Mouse (Mus musculus) thymus, adult 2 months (tissue): ENCODE measurements around the gene Slc39a3. TPM values are rescaled to one million over a fixed set of nuclear protein-coding genes. Genes with fewer than 3 reads are reported as not detected.
"Not testable (repeated sequence)": the region's sequence is repeated elsewhere in the genome, so short reads cannot be mapped to it uniquely, and the experiment has no call there.

Experiments
- DNase-seq: peaks from one replicate; pipeline ENCODE4 v3.0.0; 2021
- H3K27ac ChIP-seq: fragments of 200-500 bp; 2 replicates; pipeline ENCODE4 v1.5.1; 2012; ENCODE audit warnings: low read length, control low read depth; ENCODE audit not compliant: control insufficient read depth, insufficient read depth
- H3K27me3 ChIP-seq: fragments of 200-500 bp; 2 replicates; pipeline ENCODE4 v1.6.1; 2012; ENCODE audit warnings: mild to moderate bottlenecking, low read length, moderate library complexity, mixed read lengths; ENCODE audit not compliant: control insufficient read depth, insufficient read depth
- H3K36me3 ChIP-seq: fragments of 200-500 bp; 2 replicates; pipeline ENCODE4 v1.6.1; 2012; ENCODE audit warnings: mild to moderate bottlenecking, low read length, moderate library complexity; ENCODE audit not compliant: control insufficient read depth, insufficient read depth
- H3K4me1 ChIP-seq: fragments of 200-500 bp; replicated peaks from 2 replicates; pipeline ENCODE4 v1.6.1; 2012; ENCODE audit warnings: low read length; ENCODE audit not compliant: control insufficient read depth, insufficient read depth
- H3K4me3 ChIP-seq: fragments of 200-500 bp; 2 replicates; pipeline ENCODE4 v1.5.1; 2012; ENCODE audit warnings: mild to moderate bottlenecking, low read length, control low read depth, moderate library complexity; ENCODE audit not compliant: control insufficient read depth, insufficient read depth
- CTCF ChIP-seq: fragments of 200-500 bp; IDR thresholded peaks from 2 replicates; pipeline ENCODE4 v1.5.1; 2012; ENCODE audit warnings: mild to moderate bottlenecking, control low read depth, low read length, moderate library complexity, borderline replicate concordance; ENCODE audit not compliant: control insufficient read depth, poor library complexity, insufficient read depth; ENCODE audit errors: extremely low read depth
- POLR2A ChIP-seq: fragments of 200-500 bp; IDR thresholded peaks from 2 replicates; pipeline ENCODE4 v1.6.1; 2012; ENCODE audit warnings: mild to moderate bottlenecking, low read length, control low read depth, moderate library complexity; ENCODE audit not compliant: control insufficient read depth, poor library complexity, insufficient read depth; ENCODE audit errors: extremely low read depth
- WGBS: fragments of 180-500 bp; shearing (Covaris S2); methylation state at CpG from one replicate; pipeline ENCODE4 v1.1.7; 2018; 5-methylcytosine and 5-hydroxymethylcytosine counted together
- polyA plus RNA-seq: library from polyadenylated mRNA; depleted of rRNA; stranded (reverse); fragments of >200 nt; gene quantifications from 2 replicates; pipeline ENCODE4 v1.2.3, GENCODE M21; 2012

The Slc39a3 gene
- polyA plus RNA-seq, 1 experiment = 52.7 TPM

DNA sequence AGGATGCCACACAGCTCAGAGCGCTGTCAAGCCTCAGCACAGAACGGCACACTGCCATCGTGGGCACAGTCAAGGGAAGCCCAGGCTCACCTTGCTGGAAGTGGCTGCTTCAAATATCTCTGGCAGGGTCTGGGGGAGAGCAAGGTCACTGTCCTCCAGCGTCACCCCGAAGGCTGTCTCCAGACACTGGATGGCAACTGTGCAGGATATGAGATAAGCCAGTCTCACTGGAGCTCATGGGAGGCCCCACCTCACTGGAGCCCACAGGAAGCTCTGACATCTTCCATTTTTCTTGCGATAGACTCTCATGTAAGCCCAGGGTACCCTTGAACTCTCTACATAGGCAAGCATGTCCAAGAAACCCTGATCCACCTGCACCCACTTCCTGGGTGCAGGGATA is 13.9 kb upstream of the Slc39a3 start:
- TF ChIP-seq CTCF (no peak), POLR2A (no peak)
- Histone ChIP-seq H3K4me1 (peaks cover 7% of the 10 kb centered on the region), H3K27ac (no peak overlapping the region), H3K4me3 (no peak overlapping the region), H3K36me3 (peaks cover 39% of the 10 kb centered on the region), H3K27me3 (no peaks in the 10 kb centered on the region)
- WGBS = 97% methylated on average over 6 of the region's 6 CpGs
- no peak for DNase-seq

DNA sequence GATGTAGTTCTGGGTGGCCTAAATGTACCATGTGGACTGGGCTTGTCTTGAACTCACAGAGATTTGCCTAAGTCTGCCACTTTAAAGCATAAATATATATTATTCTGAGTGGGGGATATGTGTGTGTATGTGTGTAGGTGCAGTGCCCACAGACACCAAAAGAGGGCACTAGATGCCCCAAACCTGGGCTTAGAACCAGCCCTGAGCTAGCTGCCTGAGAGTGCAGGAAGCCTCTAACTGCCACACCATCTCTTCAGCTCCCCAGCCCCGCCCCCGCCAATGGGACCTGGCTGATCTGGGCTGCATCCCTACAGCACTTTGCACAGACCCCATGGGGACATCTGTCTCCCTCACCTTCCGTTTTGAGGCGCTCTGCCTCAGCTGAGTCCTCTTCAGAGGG is 13.4 kb upstream of the Slc39a3 start:
- Histone ChIP-seq H3K36me3 (peaks cover 44% of the 10 kb centered on the region), H3K4me1 (peaks cover 2% of the 10 kb centered on the region; the same call in 1 of the 2 replicates), H3K27me3 (no peaks in the 10 kb centered on the region), H3K27ac (no peak overlapping the region), H3K4me3 (no peak overlapping the region)
- DNase-seq = peak; percentile 39
- WGBS = 83% methylated on average over 4 of the region's 4 CpGs
- TF ChIP-seq POLR2A (no peak), CTCF (peak; percentile 9; the same call in 1 of the 2 replicates)

DNA sequence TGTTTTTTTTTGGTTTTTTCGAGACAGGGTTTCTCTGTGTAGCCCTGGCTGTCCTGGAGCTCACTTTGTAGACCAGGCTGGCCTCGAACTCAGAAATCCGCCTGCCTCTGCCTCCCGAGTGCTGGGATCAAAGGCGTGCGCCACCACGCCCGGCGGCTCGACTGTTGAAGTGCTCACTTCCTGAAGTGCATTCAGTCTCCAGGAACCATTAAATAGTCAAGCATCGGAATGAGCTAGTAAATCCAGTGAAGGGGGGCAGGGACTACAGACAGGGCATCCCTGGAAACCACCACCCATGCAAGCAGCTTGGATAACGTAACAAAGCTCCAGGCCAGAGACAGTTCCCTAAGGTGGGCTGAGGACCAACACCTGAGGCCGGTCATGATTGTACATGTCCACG is 8.0 kb upstream of the Slc39a3 start:
- WGBS = 94% methylated on average over 14 of the region's 14 CpGs
- peaks cover 40% of the 10 kb centered on the region for H3K36me3 ChIP-seq
- H3K27me3 ChIP-seq, H3K27ac ChIP-seq, DNase-seq, H3K4me3 ChIP-seq, H3K4me1 ChIP-seq: not testable (repeated sequence)

GRCm38 (mm10) chr10:81041458-81042175 is 4.4 kb upstream of the Slc39a3 start:
- Histone ChIP-seq H3K27me3 (no peaks in the 10 kb centered on the region), H3K27ac (no peak overlapping the region), H3K36me3 (peaks cover 15% of the 10 kb centered on the region), H3K4me1 (peaks cover 2% of the 10 kb centered on the region; the same call in 1 of the 2 replicates), H3K4me3 (no peak overlapping the region)
- peak; percentile 77 for DNase-seq
- WGBS = 30% methylated on average over 13 of the region's 13 CpGs
- TF ChIP-seq CTCF (peak; percentile 71; the same call in 1 of the 2 replicates), POLR2A (no peak)

DNA sequence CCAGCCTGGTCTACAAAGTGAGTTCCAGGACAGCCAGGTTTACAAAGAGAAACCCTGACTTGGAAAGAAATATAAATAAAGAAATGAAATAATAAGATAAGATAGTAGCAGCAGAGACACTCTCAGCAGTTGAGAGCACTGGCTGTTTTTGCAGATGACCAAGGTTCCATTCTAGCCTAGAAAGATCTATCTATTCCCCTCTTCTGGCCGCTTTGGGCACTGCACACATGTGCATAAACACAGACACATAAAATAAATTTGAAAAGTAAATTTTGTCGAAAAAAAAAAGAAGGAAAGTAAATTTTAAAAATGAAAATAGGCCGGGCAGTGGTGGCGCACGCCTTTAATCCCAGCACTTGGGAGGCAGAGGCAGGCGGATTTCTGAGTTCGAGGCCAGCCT is 975 bp downstream of the Slc39a3 start:
- TF ChIP-seq CTCF (no peak), POLR2A (no peak)
- WGBS = 80% methylated on average over 7 of the region's 7 CpGs

GRCm38 (mm10) chr10:81033586-81033985 is 3.6 kb downstream of the Slc39a3 start:
- no peaks in the 10 kb centered on the region for H3K36me3 ChIP-seq
- no peak overlapping the region for H3K27ac ChIP-seq
- no peak overlapping the region for H3K4me3 ChIP-seq
- peaks cover 2% of the 10 kb centered on the region; the same call in 1 of the 2 replicates for H3K4me1 ChIP-seq
- TF ChIP-seq POLR2A = no peak
- no peak for TF ChIP-seq CTCF
- H3K27me3 ChIP-seq = no peaks in the 10 kb centered on the region
- no peak for DNase-seq
- 94% methylated on average over 10 of the region's 10 CpGs for WGBS

More for the DNA sequence above, 975 bp downstream of the Slc39a3 start:
- DNase-seq = peak; percentile 13
- Histone ChIP-seq H3K4me3 (no peak overlapping the region), H3K27ac (no peak overlapping the region), H3K36me3 (no peaks in the 10 kb centered on the region), H3K27me3 (no peaks in the 10 kb centered on the region), H3K4me1 (peaks cover 2% of the 10 kb centered on the region; the same call in 1 of the 2 replicates)

DNA sequence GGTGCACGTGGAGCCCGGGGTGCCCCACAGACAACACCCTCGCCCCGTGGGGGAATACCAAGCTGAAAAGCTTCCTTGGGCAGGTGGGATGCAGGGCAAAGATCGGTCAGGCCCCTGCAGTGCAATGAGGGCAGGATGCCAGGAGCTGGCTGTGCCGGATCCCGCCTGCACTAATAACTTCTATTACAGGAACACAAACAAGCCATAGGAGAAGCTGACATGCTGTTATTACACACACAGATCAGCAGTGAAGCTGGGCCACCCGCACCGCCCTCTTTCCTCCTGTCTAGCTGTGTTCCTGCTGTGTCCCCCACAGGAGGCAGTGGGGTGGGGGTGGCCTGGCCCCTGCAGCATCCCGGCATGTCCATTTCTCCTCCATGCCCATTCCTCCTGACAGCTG is 8.2 kb downstream of the Slc39a3 start:
- no peak for DNase-seq
- WGBS = 82% methylated on average over 10 of the region's 10 CpGs
- H3K36me3 ChIP-seq = no peaks in the 10 kb centered on the region
- no peak overlapping the region for H3K4me3 ChIP-seq
- TF ChIP-seq CTCF (no peak), POLR2A (no peak)
- H3K27me3 ChIP-seq = peaks cover 5% of the 10 kb centered on the region; the same call in 1 of the 2 replicates
- H3K4me1 ChIP-seq = no peaks in the 10 kb centered on the region
- H3K27ac ChIP-seq = no peak overlapping the region
